Mouse (Mus musculus) midbrain, embryonic 14.5 days (tissue): ENCODE measurements around the gene Mpp2. TPM values are rescaled to one million over a fixed set of nuclear protein-coding genes. Genes with fewer than 3 reads are reported as not detected.

Experiments used
- ATAC-seq: fragments of 200-750 bp; cut with Nextera tagmentation; 2 replicates; pipeline ENCODE4 v1.8.0; 2017; ENCODE audit warnings: moderate number of reproducible peaks, moderate library complexity; ENCODE audit not compliant: low FRiP score, low TSS enrichment
- DNase-seq: peaks from one replicate; pipeline ENCODE4 v3.0.0-alpha.2; 2015
- H3K27ac ChIP-seq: fragments of 300-500 bp; sonication (generic); replicated peaks from 2 replicates; pipeline ENCODE4 v1.5.1; 2014; ENCODE audit warnings: mild to moderate bottlenecking, low read depth, low read length, moderate library complexity
- H3K27me3 ChIP-seq: fragments of 300-500 bp; sonication (generic); 2 replicates; pipeline ENCODE4 v1.6.1; 2014; ENCODE audit warnings: low read length, control low read depth, mixed read lengths; ENCODE audit not compliant: control insufficient read depth, insufficient read depth
- H3K36me3 ChIP-seq: fragments of 300-500 bp; sonication (generic); 2 replicates; pipeline ENCODE4 v1.6.1; 2014; ENCODE audit warnings: low read length, control low read depth; ENCODE audit not compliant: control insufficient read depth, insufficient read depth
- H3K4me1 ChIP-seq: fragments of 300-500 bp; sonication (generic); 2 replicates; pipeline ENCODE4 v1.6.1; 2014; ENCODE audit warnings: mild to moderate bottlenecking, antibody characterized with exemption, low read length, control low read depth; ENCODE audit not compliant: control insufficient read depth, insufficient read depth
- H3K4me2 ChIP-seq: fragments of 300-500 bp; sonication (generic); 2 replicates; pipeline ENCODE4 v1.6.1; 2014; ENCODE audit warnings: mild to moderate bottlenecking, low read length, moderate library complexity
- H3K4me3 ChIP-seq: fragments of 300-500 bp; sonication (generic); replicated peaks from 2 replicates; pipeline ENCODE4 v1.5.1; 2014; ENCODE audit warnings: low read depth, low read length
- H3K9ac ChIP-seq: fragments of 300-500 bp; sonication (generic); replicated peaks from 2 replicates; pipeline ENCODE4 v1.6.1; 2014; ENCODE audit warnings: mild to moderate bottlenecking, low read length, moderate library complexity
- H3K9me3 ChIP-seq: fragments of 300-500 bp; sonication (generic); 2 replicates; pipeline ENCODE4 v1.6.1; 2016; ENCODE audit warnings: low read length, control low read depth, mixed read lengths; ENCODE audit not compliant: control insufficient read depth
- WGBS: fragments of 180-500 bp; shearing (Covaris S2); extraction: QIAGEN DNeasy Blood & Tissue Kit; methylation state at CpG from one replicate; pipeline ENCODE4 v1.1.7; 2014; 5-methylcytosine and 5-hydroxymethylcytosine counted together
- polyA plus RNA-seq: library from polyadenylated mRNA; unstranded; fragments of >200 nt; fragmentation: Nextera tagmentation; extraction: Ambion mirVana; gene quantifications from 2 replicates; pipeline ENCODE4 v1.2.1, GENCODE M21; 2014

Gene Mpp2
- polyA plus RNA-seq, 1 experiment from 2014 or later, result 22.5 TPM

DNA sequence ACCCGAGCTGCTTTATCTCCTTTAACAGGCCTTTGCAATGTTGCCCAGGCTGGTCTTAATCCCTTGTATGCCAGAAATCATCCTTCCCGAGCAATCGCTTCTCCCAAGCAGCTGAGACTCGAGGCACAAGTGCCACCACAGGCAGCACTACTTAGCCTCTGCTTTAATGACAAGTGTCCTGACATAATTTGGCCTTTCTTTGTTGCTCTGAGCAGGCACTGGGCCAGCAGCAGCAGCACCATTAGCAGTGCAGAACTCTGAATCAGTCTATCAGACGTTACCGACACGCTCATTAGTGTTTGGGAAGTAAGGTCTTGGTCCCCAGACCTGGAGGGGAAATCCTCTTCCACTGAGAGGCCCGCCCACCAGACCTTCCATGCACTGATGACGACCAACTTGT, 68.6 kb downstream of the Mpp2 start:
- H3K4me1 ChIP-seq, result 0 out of 2 replicates have a peak, but pooled peaks cover 3% of the 10 kb centered on the region
- peaks cover 31% of the 10 kb centered on the region for H3K36me3 ChIP-seq
- H3K9me3 ChIP-seq, result no peaks in the 10 kb centered on the region
- ATAC-seq (no peak), DNase-seq (no peak)
- H3K9ac ChIP-seq, result no peak overlapping the region
- WGBS, result 62% methylated on average over 9 of the region's 9 CpGs
- H3K27me3 ChIP-seq, result no peaks in the 10 kb centered on the region
- no peak overlapping the region for H3K27ac ChIP-seq
- H3K4me2 ChIP-seq, result no peak overlapping the region
- no peak overlapping the region for H3K4me3 ChIP-seq

DNA sequence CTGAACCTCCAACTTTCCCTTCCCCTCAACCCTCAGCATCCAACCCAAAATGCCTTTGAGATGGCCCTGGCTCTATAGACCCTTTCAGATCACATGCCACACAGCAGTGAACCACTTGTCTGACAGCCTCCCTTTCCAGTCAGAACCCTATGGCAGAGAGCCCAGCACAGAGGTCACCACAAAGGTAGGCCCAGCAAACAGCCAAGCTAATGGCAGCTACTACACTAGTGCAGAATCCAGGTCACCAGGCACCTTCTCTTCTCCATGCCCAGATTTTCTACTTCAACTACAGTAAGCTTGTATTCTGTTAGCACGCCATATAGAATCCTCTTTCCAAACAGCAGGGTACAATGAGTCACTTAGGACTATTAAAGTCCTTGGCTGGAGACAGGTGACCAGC, 72.2 kb downstream of the Mpp2 start:
- Histone ChIP-seq H3K4me1 (no peaks in the 10 kb centered on the region), H3K9me3 (no peaks in the 10 kb centered on the region), H3K27ac (no peak overlapping the region), H3K36me3 (peaks cover 52% of the 10 kb centered on the region), H3K9ac (no peak overlapping the region), H3K4me2 (no peak overlapping the region), H3K4me3 (no peak overlapping the region), H3K27me3 (no peaks in the 10 kb centered on the region)
- WGBS, result 97% methylated on average over 1 of the region's 1 CpGs
- no peak for DNase-seq
- ATAC-seq, result no peak

DNA sequence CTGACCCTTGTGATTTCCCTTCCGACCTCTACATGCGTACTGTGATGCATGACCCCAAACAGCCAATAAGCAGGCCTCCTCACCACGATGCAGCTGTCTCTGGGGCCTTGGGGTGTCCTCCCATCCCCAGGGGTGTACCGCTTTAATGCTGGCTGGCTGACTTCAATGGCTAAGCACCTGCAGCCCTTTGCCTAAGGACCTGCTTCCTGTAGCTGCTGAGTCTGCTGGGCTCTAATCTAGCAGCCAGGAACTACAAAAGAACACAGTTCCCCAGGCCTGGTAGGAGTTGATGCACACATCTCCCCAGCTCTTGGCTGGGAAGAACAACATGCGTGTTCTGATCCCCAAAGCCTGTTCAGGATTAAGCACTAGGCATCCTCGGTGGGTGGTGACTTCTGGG, 72.8 kb downstream of the Mpp2 start:
- Histone ChIP-seq H3K4me3 (no peak overlapping the region), H3K36me3 (peaks cover 59% of the 10 kb centered on the region), H3K9ac (no peak overlapping the region), H3K27me3 (no peaks in the 10 kb centered on the region), H3K9me3 (no peaks in the 10 kb centered on the region), H3K4me2 (no peak overlapping the region), H3K4me1 (no peaks in the 10 kb centered on the region), H3K27ac (no peak overlapping the region)
- no peak for DNase-seq
- WGBS, result 59% methylated on average over 6 of the region's 6 CpGs
- no peak for ATAC-seq

DNA sequence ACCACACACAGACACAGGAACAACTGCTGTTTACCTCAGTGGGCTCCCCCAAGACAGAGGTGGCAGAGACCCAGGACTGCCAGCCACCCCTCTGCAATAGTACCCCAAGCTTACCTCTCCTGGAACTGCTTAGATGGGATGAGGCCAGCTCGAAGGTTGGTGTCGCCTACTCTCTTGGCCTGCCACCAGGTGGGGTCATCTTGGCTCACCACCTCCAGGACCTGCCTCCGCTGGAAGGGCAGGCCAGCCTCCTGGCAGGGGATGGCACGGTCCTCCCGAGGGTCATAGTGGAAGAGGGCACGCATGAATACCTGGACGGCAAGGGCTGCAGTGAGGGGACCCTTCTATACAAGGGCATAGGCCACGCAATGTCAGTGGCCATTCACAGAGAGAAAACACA, 75.1 kb downstream of the Mpp2 start:
- Histone ChIP-seq H3K4me3 (no peak overlapping the region), H3K9ac (no peak overlapping the region), H3K27me3 (no peaks in the 10 kb centered on the region), H3K36me3 (peaks cover 76% of the 10 kb centered on the region), H3K9me3 (no peaks in the 10 kb centered on the region), H3K4me1 (no peaks in the 10 kb centered on the region), H3K27ac (no peak overlapping the region), H3K4me2 (no peak overlapping the region)
- ATAC-seq, result no peak
- 91% methylated on average over 8 of the region's 8 CpGs for WGBS
- no peak for DNase-seq

DNA sequence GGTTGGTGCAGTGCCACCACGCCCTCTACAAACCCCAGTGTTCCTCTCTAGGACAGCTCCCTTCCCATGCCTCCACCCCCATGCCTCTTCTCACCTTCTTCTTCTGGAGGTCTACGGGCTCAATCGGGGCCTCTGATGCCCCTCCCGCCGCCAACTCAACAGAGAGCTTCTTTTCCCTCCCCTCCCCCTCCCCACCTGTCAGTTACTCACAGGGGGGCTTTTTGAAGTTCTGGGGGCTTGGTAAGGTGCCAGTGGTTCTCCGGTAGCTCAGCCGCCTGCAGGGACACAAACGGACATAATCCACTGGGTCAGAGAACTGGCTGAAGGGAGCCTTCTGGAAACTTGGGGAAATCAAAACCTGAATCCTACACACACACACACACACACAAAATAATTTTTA, 76.8 kb downstream of the Mpp2 start:
- Histone ChIP-seq H3K4me3 (no peak overlapping the region), H3K36me3 (peaks cover 81% of the 10 kb centered on the region), H3K9ac (no peak overlapping the region), H3K27ac (no peak overlapping the region), H3K27me3 (no peaks in the 10 kb centered on the region), H3K4me2 (no peak overlapping the region), H3K4me1 (no peaks in the 10 kb centered on the region), H3K9me3 (no peaks in the 10 kb centered on the region)
- 78% methylated on average over 8 of the region's 8 CpGs for WGBS
- no peak for ATAC-seq
- DNase-seq, result no peak

DNA sequence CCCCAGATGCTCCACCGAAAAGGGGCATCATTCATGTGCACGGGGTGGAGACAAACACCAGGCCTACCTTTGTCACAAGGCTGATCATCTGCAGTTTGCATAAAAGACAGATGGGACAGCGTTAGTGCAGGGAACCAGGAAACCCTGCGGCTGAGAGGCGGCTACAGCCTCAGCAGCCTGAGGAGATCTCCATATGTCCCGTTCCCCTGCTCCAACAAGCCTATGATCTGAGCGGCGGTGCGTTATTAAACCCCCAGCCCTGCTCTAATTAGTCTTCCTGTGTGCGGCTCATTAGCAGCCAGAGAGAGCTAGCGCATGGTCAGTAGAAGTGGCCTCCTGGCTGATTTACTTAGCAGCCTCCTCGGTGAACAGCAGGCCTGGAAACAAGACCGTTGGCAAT, 78.2 kb downstream of the Mpp2 start:
- no peaks in the 10 kb centered on the region for H3K27me3 ChIP-seq
- WGBS, result 54% methylated on average over 13 of the region's 13 CpGs
- peak overlapping the region; percentile 76 for H3K27ac ChIP-seq
- H3K9ac ChIP-seq, result 0 out of 2 replicates have a peak overlapping the region, but pooled peaks have one; percentile 3
- no peak overlapping the region for H3K4me2 ChIP-seq
- no peaks in the 10 kb centered on the region for H3K9me3 ChIP-seq
- ATAC-seq, result peak; percentile 46
- H3K4me1 ChIP-seq, result no peaks in the 10 kb centered on the region
- DNase-seq, result peak; percentile 61
- H3K4me3 ChIP-seq, result no peak overlapping the region
- peaks cover 87% of the 10 kb centered on the region for H3K36me3 ChIP-seq

DNA sequence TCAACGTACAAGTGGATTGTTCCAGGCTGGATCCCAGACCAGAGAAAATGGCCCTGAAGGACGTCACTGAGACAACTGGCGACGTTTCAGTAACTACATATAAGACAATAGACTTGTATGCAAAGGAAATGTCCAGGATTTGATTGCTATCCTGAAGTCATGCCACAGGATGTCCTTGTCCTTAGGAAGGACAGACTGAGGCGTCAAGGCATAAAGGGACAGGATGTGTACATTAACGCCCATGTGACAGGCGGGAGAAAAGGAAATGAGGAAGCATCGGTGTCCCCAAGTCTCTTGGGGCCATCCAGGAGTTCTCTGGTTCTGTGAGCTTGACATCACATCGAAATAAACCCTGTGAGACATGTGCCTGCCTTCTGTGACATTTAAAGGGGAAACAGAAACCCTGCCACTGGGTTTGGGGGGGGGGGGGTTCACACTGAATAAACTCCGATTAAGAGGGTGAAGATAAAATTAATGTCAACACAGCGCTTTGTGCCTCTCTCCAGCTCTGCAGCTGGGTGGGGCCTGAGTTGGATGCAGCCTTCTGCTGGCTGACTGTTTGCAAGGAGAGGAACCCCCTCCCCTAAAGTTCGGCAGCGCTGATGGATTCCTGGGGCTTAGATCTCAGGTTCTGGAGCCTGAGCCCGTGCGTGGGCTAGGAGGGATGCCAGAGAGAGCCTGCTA, 79.2 kb downstream of the Mpp2 start:
- ATAC-seq (no peak), DNase-seq (no peak)
- Histone ChIP-seq H3K4me3 (no peak overlapping the region), H3K9ac (no peak overlapping the region), H3K4me1 (no peaks in the 10 kb centered on the region), H3K4me2 (no peak overlapping the region), H3K9me3 (no peaks in the 10 kb centered on the region), H3K27me3 (no peaks in the 10 kb centered on the region), H3K36me3 (peaks cover 85% of the 10 kb centered on the region), H3K27ac (no peak overlapping the region)
- WGBS, result 85% methylated on average over 15 of the region's 15 CpGs

DNA sequence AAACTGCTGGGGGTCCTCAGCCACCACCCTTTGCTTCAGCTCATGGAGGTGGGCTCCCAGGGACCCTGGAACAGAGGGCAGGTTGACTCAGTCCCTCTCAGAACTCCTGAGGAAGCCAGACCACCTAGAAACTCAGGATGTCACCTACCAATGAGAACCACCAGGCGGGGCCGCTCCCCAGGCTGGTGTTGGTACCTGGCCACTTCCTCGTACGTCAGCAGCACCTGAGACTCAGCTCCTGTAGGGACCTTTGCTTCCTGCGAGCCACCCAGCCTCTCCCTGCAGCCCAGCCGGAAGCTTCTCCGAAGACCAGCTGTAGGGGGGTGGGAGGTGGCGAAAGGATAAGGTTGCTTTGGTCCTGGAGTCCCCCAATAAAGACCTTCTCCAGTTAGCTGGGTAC, 79.9 kb downstream of the Mpp2 start:
- ATAC-seq, result no peak
- WGBS, result 94% methylated on average over 8 of the region's 8 CpGs
- peaks cover 85% of the 10 kb centered on the region for H3K36me3 ChIP-seq
- no peak overlapping the region for H3K4me3 ChIP-seq
- H3K4me1 ChIP-seq, result no peaks in the 10 kb centered on the region
- no peaks in the 10 kb centered on the region for H3K27me3 ChIP-seq
- H3K9me3 ChIP-seq, result no peaks in the 10 kb centered on the region
- no peak overlapping the region for H3K9ac ChIP-seq
- H3K4me2 ChIP-seq, result no peak overlapping the region
- no peak overlapping the region for H3K27ac ChIP-seq
- no peak for DNase-seq
